Mouse (Mus musculus) ES-E14 (cell line): ENCODE measurements around the gene Ranbp17. TPM values are rescaled to one million over a fixed set of nuclear protein-coding genes. Genes with fewer than 3 reads are reported as not detected.

ENCODE experiments used
- DNase-seq: peaks from one replicate; pipeline ENCODE4 v3.0.0-alpha.2; 2013; ENCODE audit warnings: low read depth, low spot score
- H3K27ac ChIP-seq: 2 replicates; pipeline ENCODE4 v1.5.1; 2012; ENCODE audit warnings: low read depth, mild to moderate bottlenecking, low read length, moderate library complexity, mixed read lengths; ENCODE audit not compliant: poor library complexity, insufficient read depth, severe bottlenecking
- H3K36me3 ChIP-seq: 2 replicates; pipeline ENCODE4 v1.6.1; 2012; ENCODE audit warnings: mild to moderate bottlenecking, low read length, moderate library complexity, mixed read lengths; ENCODE audit not compliant: control insufficient read depth, poor library complexity, insufficient read depth, severe bottlenecking
- H3K4me1 ChIP-seq, 2 experiments: fragments of 150-350 bp in 1 of 2; sonication (generic) in 1 of 2; 2 replicates each; pipeline ENCODE4 v1.6.1; 2012; ENCODE audit warnings: low read length in 2 of 2, mild to moderate bottlenecking in 1 of 2, mixed read lengths in 1 of 2; ENCODE audit not compliant: control insufficient read depth in 2 of 2, insufficient read depth in 2 of 2, poor library complexity in 1 of 2
- H3K4me3 ChIP-seq, 2 experiments: fragments of 150-350 bp in 1 of 2; sonication (generic) in 1 of 2; 2 replicates each; pipeline ENCODE4 v1.5.1; 2012; ENCODE audit warnings: low read length in 2 of 2, low read depth in 1 of 2, mild to moderate bottlenecking in 1 of 2, mixed read lengths in 1 of 2; ENCODE audit not compliant: insufficient read depth in 1 of 2, poor library complexity in 1 of 2, severe bottlenecking in 1 of 2
- H3K9ac ChIP-seq: 2 replicates; pipeline ENCODE4 v1.6.1; 2012; ENCODE audit warnings: low read depth, mild to moderate bottlenecking, low read length, mixed read lengths; ENCODE audit not compliant: poor library complexity, insufficient read depth, severe bottlenecking
- H3K9me3 ChIP-seq: fragments of 150-350 bp; sonication (generic); 2 replicates; pipeline ENCODE4 v1.6.1; 2012; ENCODE audit warnings: low read depth, mild to moderate bottlenecking, low read length; ENCODE audit not compliant: control insufficient read depth, insufficient read depth
- CHD2 ChIP-seq: IDR thresholded peaks from 2 replicates; pipeline ENCODE4 v1.6.1; 2014; ENCODE audit warnings: mild to moderate bottlenecking, low read depth, low read length, inconsistent platforms
- HCFC1 ChIP-seq: IDR thresholded peaks from 2 replicates; pipeline ENCODE4 v1.6.1; 2012; ENCODE audit warnings: low read length, inconsistent platforms, borderline replicate concordance; ENCODE audit not compliant: insufficient read depth
- MAFK ChIP-seq: IDR thresholded peaks from 2 replicates; pipeline ENCODE4 v1.6.1; 2014; ENCODE audit warnings: mild to moderate bottlenecking, low read depth, low read length, inconsistent platforms; ENCODE audit not compliant: insufficient read depth
- ZC3H11A ChIP-seq: IDR thresholded peaks from 2 replicates; pipeline ENCODE4 v1.6.1; 2012; ENCODE audit warnings: low read depth, mild to moderate bottlenecking, inconsistent platforms, low read length, borderline replicate concordance
- ZNF384 ChIP-seq: IDR thresholded peaks from 2 replicates; pipeline ENCODE4 v1.6.1; 2012; ENCODE audit warnings: low read depth, low read length, inconsistent platforms
- in situ Hi-C, 2 experiments: fragments of 600-800 bp; cut with MboI; formaldehyde crosslinking; loops; one replicate each; pipeline ENCODE4 v1.15.1; 2025; ENCODE audit warnings: low sequenced_read_pairs in 2 of 2, inconsistent platforms in 1 of 2; ENCODE audit not compliant: unreplicated experiment in 2 of 2
- total RNA-seq: library from RNA; depleted of rRNA; stranded (reverse); fragments of 300-350 nt; gene quantifications from 2 replicates; pipeline ENCODE4 v1.2.3, GENCODE M21; 2012

The Ranbp17 gene
- total RNA-seq, 1 experiment, result 42.4 TPM

DNA sequence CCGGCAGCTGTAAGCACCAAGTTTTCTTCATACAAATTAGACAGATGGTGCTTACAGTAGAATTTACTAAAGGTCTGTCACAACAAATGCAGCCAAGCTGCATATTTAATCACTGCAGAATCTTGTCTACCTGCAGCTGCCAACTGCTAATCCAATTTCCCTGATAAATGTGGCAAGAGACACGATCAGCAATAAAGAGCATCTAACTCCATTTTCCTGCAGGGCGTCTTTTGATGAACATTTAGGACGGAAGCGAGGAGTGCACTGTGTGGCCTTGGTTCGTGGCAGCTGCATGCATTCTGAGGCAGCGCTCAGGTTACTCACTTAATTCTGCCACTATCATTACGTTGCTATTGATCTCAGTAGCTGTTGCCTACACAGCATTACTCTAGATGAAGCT, 212.7 kb downstream of the Ranbp17 start:
- Histone ChIP-seq H3K9me3 (no peaks in the 10 kb centered on the region), H3K4me3 (no peak overlapping the region), H3K9ac (no peak overlapping the region), H3K36me3 (peaks cover 2% of the 10 kb centered on the region), H3K4me1 (no peaks in the 10 kb centered on the region), H3K27ac (no peak overlapping the region)
- TF ChIP-seq MAFK (no peak), ZNF384 (no peak), HCFC1 (no peak)
- in situ Hi-C loops, result no loop called here
- no peak for DNase-seq

GRCm38 (mm10) chr11:33299371-33299770, 214.2 kb downstream of the Ranbp17 start:
- no peaks in the 10 kb centered on the region for H3K9me3 ChIP-seq
- DNase-seq, result no peak
- H3K9ac ChIP-seq, result no peak overlapping the region
- H3K4me1 ChIP-seq, result no peaks in the 10 kb centered on the region
- H3K36me3 ChIP-seq, result peaks cover 2% of the 10 kb centered on the region
- no peak for TF ChIP-seq ZC3H11A
- TF ChIP-seq ZNF384, result no peak
- no peak for TF ChIP-seq MAFK
- TF ChIP-seq HCFC1, result no peak
- TF ChIP-seq CHD2, result no peak
- in situ Hi-C loops, result no loop called here
- H3K27ac ChIP-seq, result no peak overlapping the region
- no peak overlapping the region for H3K4me3 ChIP-seq

GRCm38 (mm10) chr11:33297121-33297520, 216.4 kb downstream of the Ranbp17 start:
- peaks cover 2% of the 10 kb centered on the region for H3K36me3 ChIP-seq
- H3K4me1 ChIP-seq, result no peaks in the 10 kb centered on the region
- in situ Hi-C loops, result no loop called here
- H3K9me3 ChIP-seq, result no peaks in the 10 kb centered on the region
- no peak overlapping the region for H3K27ac ChIP-seq
- TF ChIP-seq CHD2, result no peak
- TF ChIP-seq MAFK, result no peak
- TF ChIP-seq HCFC1, result no peak
- TF ChIP-seq ZC3H11A, result no peak
- no peak for TF ChIP-seq ZNF384
- no peak overlapping the region for H3K9ac ChIP-seq
- H3K4me3 ChIP-seq, result no peak overlapping the region
- no peak for DNase-seq

- TF ChIP-seq CHD2 (no peak), MAFK (no peak), HCFC1 (no peak), ZNF384 (no peak), ZC3H11A (no peak)
- Histone ChIP-seq H3K9me3 (no peaks in the 10 kb centered on the region), H3K9ac (no peak overlapping the region), H3K4me3 (no peak overlapping the region), H3K27ac (no peak overlapping the region), H3K4me1 (no peaks in the 10 kb centered on the region), H3K36me3 (peaks cover 3% of the 10 kb centered on the region)
- in situ Hi-C loops, result no loop called here
- no peak for DNase-seq
Measured at GRCm38 (mm10) chr11:33295422-33295821, 218.1 kb downstream of the Ranbp17 start.

GRCm38 (mm10) chr11:33294063-33294462, 219.5 kb downstream of the Ranbp17 start:
- Histone ChIP-seq H3K9me3 (no peaks in the 10 kb centered on the region), H3K4me3 (no peak overlapping the region), H3K9ac (no peak overlapping the region), H3K36me3 (peaks cover 3% of the 10 kb centered on the region), H3K27ac (no peak overlapping the region), H3K4me1 (no peaks in the 10 kb centered on the region)
- DNase-seq, result no peak
- in situ Hi-C loops, result no loop called here
- no peak for TF ChIP-seq ZNF384
- TF ChIP-seq HCFC1, result no peak
- TF ChIP-seq ZC3H11A, result no peak
- no peak for TF ChIP-seq CHD2
- TF ChIP-seq MAFK, result no peak
